Mouse (Mus musculus) urinary bladder, postnatal 36 days (tissue): ENCODE measurements at regions not wholly inside any gene's neighbourhood (a gene's known extent, or its start where the extent isn't known, plus 50 kb on each side); places are given as distances from the start of the nearest gene placed in this dataset.

Experiments
- DNase-seq, 2 experiments: peaks; one replicate each; pipeline ENCODE4 v3.0.0; 2022; ENCODE audit warnings: low spot score in 2 of 2, mixed read lengths in 1 of 2

DNA sequence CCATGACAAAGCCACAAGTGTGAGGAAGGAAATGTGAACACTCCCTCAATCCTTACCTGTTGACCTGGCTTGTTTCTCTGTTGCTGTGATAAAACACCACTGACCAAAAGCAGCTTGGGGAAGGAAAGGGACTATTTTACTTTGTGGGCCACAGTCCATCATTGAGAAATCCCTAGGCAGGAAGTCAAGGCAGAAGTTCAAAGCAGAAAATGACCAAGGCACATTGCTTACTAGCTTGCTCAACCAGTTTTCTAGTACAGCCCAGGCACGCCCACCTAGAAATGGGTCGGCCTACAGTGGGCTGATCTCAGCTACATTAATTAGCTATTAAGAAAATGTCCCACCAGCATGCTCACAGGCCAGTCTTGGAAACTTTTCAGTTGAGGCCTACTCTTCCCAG, 59.8 kb upstream of the Zmynd11 start:
- DNase-seq = peak in 1 of 2 experiments; percentile 9

DNA sequence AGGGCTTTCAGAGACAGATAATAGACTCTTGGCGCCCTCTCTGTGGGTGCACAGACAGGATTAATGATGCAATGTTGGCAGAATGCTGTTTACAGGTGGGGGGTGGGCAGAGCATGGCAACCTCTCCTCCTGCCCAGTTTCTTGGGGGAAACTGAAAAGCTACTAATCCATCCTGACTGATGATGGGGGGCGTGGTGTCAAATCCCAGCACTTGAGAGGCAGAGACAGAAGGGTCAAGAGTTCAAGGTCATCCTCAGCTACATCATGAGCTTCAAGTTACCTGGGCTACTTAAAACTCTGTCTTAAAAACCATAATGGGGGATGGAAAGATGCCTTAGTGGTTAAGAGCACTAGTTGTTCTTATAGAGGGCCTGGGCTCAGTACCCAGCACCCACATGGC, 52.2 kb upstream of the Zmynd11 start:
- no peak for DNase-seq
